Mouse (Mus musculus): ENCODE results near the gene Lypd6. TPM values are rescaled to one million over a fixed set of nuclear protein-coding genes. Genes with fewer than 3 reads are reported as not detected.

Gene Lypd6
- total and polyA plus RNA-seq, 3 experiments, result not detected

GRCm38 (mm10) chr2:50066968-50067315 lies 713 bp downstream of the Lypd6 start:
- Histone ChIP-seq H3K9ac (ENCODE audit: control insufficient read depth, low read depth, low read length, poor library complexity, severe bottlenecking) (no peak overlapping the region), H3K79me2 (ENCODE audit: control insufficient read depth, insufficient read depth, low read length, poor library complexity) (no peaks in the 10 kb centered on the region), H3K27ac (ENCODE audit: control insufficient read depth, low read depth, low read length) (no peak overlapping the region)

GRCm38 (mm10) chr2:50069571-50070295 lies 3.5 kb downstream of the Lypd6 start:
- Histone ChIP-seq H3K9me3 (replicated peaks; ENCODE audit: insufficient read depth, low read length) (no peaks in the 10 kb centered on the region), H3K79me2 (ENCODE audit: control insufficient read depth, insufficient read depth, low read length, poor library complexity) (no peaks in the 10 kb centered on the region), H3K9ac (ENCODE audit: control insufficient read depth, low read depth, low read length, poor library complexity, severe bottlenecking) (no peak overlapping the region), H3K27ac (ENCODE audit: control insufficient read depth, low read depth, low read length) (no peak overlapping the region), H3K36me3 (ENCODE audit: control insufficient read depth in 1 of 2, insufficient read depth in 2 of 2, low read length in 2 of 2) (no peaks in the 10 kb centered on the region), H3K4me3 (ENCODE audit: control insufficient read depth in 1 of 2, insufficient read depth in 1 of 2, low read depth in 2 of 2, low read length in 2 of 2) (no peak overlapping the region), H3K27me3 (ENCODE audit: control insufficient read depth in 1 of 2, insufficient read depth in 2 of 2, low read length in 2 of 2) (no peaks in the 10 kb centered on the region), H3K4me1 (ENCODE audit: control insufficient read depth in 1 of 2, insufficient read depth in 2 of 2, low read length in 2 of 2) (no peaks in the 10 kb centered on the region)
- TF ChIP-seq TAL1 (IDR thresholded peaks at IDR 0.05; ENCODE audit: low read length), result no peak
- no peak for TF ChIP-seq MAX (IDR thresholded peaks at IDR 0.05; ENCODE audit: low read length)
- no peak for TF ChIP-seq KAT2A (conservative IDR thresholded peaks at IDR 0.05; ENCODE audit: low read depth, low read length)
- no peak for TF ChIP-seq MAFK (IDR thresholded peaks at IDR 0.05; ENCODE audit: borderline replicate concordance, low read depth, low read length)
- TF ChIP-seq MYB (IDR thresholded peaks at IDR 0.05; ENCODE audit: low read depth, low read length), result no peak
- no peak for TF ChIP-seq USF1 (IDR thresholded peaks at IDR 0.05; ENCODE audit: low read depth, low read length)
- TF ChIP-seq MXI1 (IDR thresholded peaks at IDR 0.05; ENCODE audit: low read depth, low read length), result no peak
- TF ChIP-seq E2F4 (IDR thresholded peaks at IDR 0.05; ENCODE audit: borderline replicate concordance, low read depth, low read length), result no peak
- TF ChIP-seq GATA1 (IDR thresholded peaks at IDR 0.05; ENCODE audit: low read depth, low read length), result no peak
- no peak for TF ChIP-seq TCF12 (IDR thresholded peaks at IDR 0.05; ENCODE audit: low read depth, low read length)
- DNase-seq (ENCODE audit: low read depth, low spot score), result no peak

More at GRCm38 (mm10) chr2:50066968-50067315, 713 bp downstream of the Lypd6 start:
- Histone ChIP-seq H3K9me3 (replicated peaks; ENCODE audit: insufficient read depth, low read length) (no peaks in the 10 kb centered on the region), H3K4me1 (ENCODE audit: control insufficient read depth in 1 of 2, insufficient read depth in 2 of 2, low read length in 2 of 2) (no peaks in the 10 kb centered on the region), H3K27me3 (ENCODE audit: control insufficient read depth in 1 of 2, insufficient read depth in 2 of 2, low read length in 2 of 2) (no peaks in the 10 kb centered on the region), H3K4me3 (ENCODE audit: control insufficient read depth in 1 of 2, insufficient read depth in 1 of 2, low read depth in 2 of 2, low read length in 2 of 2) (no peak overlapping the region), H3K36me3 (ENCODE audit: control insufficient read depth in 1 of 2, insufficient read depth in 2 of 2, low read length in 2 of 2) (no peaks in the 10 kb centered on the region)
- no peak for DNase-seq (ENCODE audit: low read depth, low spot score)
- TF ChIP-seq ZNF384 (IDR thresholded peaks at IDR 0.05; ENCODE audit: low read depth, low read length), result no peak
- TF ChIP-seq MAFK (IDR thresholded peaks at IDR 0.05; ENCODE audit: borderline replicate concordance, low read depth, low read length), result no peak
- TF ChIP-seq MEF2A (IDR thresholded peaks at IDR 0.05; ENCODE audit: extremely low read depth, insufficient replicate concordance, low read depth, low read length, poor library complexity, severe bottlenecking), result no peak
- no peak for TF ChIP-seq SIN3A (IDR thresholded peaks at IDR 0.05; ENCODE audit: low read length)
- no peak for TF ChIP-seq NELFE (IDR thresholded peaks at IDR 0.05; ENCODE audit: low read depth, low read length)
- TF ChIP-seq CTCF (IDR thresholded peaks at IDR 0.05 in 2 of 3, conservative IDR thresholded peaks at IDR 0.05 in 1 of 3; ENCODE audit: control insufficient read depth in 1 of 3, insufficient read depth in 1 of 3, low read depth in 2 of 3, low read length in 3 of 3, poor library complexity in 1 of 3, severe bottlenecking in 1 of 3), result no peak
- no peak for TF ChIP-seq NRF1 (IDR thresholded peaks at IDR 0.05; ENCODE audit: insufficient read depth, low read depth, low read length, poor library complexity, severe bottlenecking)
- TF ChIP-seq SMC3 (IDR thresholded peaks at IDR 0.05; ENCODE audit: low read depth, low read length), result no peak
- no peak for TF ChIP-seq RCOR1 (IDR thresholded peaks at IDR 0.05; ENCODE audit: low read depth, low read length)
- TF ChIP-seq GABPA (IDR thresholded peaks at IDR 0.05; ENCODE audit: low read depth, low read length), result no peak
- TF ChIP-seq ZKSCAN1 (IDR thresholded peaks at IDR 0.05; ENCODE audit: low read depth, low read length), result no peak
- no peak for TF ChIP-seq TCF12 (IDR thresholded peaks at IDR 0.05; ENCODE audit: low read depth, low read length)
- TF ChIP-seq CHD2 (IDR thresholded peaks at IDR 0.05; ENCODE audit: low read length), result no peak
